Mouse (Mus musculus): ENCODE measurements around the gene Cdipt. TPM values are rescaled to one million over a fixed set of nuclear protein-coding genes. Genes with fewer than 3 reads are reported as not detected.
A peak's percentile ranks its signal among the peaks of the same experiment; 100 is the strongest.

Gene Cdipt
- total and polyA plus RNA-seq, 2 experiments from 2014 or later = 142 to 244 TPM

GRCm38 (mm10) chr7:127004122-127004875 is 28.6 kb downstream of the Cdipt start:
- H3K4me1 ChIP-seq (ENCODE audit: insufficient read depth, low read length) = no peaks in the 10 kb centered on the region
- H3K9ac ChIP-seq (replicated peaks; ENCODE audit: low read length, poor library complexity, severe bottlenecking) = no peak overlapping the region
- no peak overlapping the region for H3K4me2 ChIP-seq (ENCODE audit: low read depth, low read length, poor library complexity, severe bottlenecking)
- TF ChIP-seq CTCF (IDR thresholded peaks at IDR 0.05) = peak; percentile 39; the same call in 1 of the 2 replicates
- no peaks in the 10 kb centered on the region for H3K36me3 ChIP-seq (ENCODE audit: insufficient read depth, low read length)
- ATAC-seq (ENCODE audit: low FRiP score) (no peak), DNase-seq (ENCODE audit: low spot score) (no peak)
- no peak overlapping the region for H3K4me3 ChIP-seq (ENCODE audit: low read depth, low read length)
- WGBS = 87% methylated on average over 4 of the region's 4 CpGs
- no peaks in the 10 kb centered on the region for H3K9me3 ChIP-seq (ENCODE audit: low read length)
- no peaks in the 10 kb centered on the region for H3K27me3 ChIP-seq (ENCODE audit: insufficient read depth, low read length)
- no peak overlapping the region for H3K27ac ChIP-seq (ENCODE audit: low read depth, low read length)

- no peaks in the 10 kb centered on the region for H3K27me3 ChIP-seq (ENCODE audit: insufficient read depth, low read length)
- no peak overlapping the region for H3K4me3 ChIP-seq (ENCODE audit: low read depth, low read length)
- H3K4me1 ChIP-seq (ENCODE audit: insufficient read depth, low read length) = no peaks in the 10 kb centered on the region
- no peak overlapping the region for H3K27ac ChIP-seq (ENCODE audit: low read depth, low read length)
- no peaks in the 10 kb centered on the region for H3K9me3 ChIP-seq (ENCODE audit: low read length)
- no peak overlapping the region for H3K9ac ChIP-seq (replicated peaks; ENCODE audit: low read length, poor library complexity, severe bottlenecking)
- H3K4me2 ChIP-seq (ENCODE audit: low read depth, low read length, poor library complexity, severe bottlenecking) = no peak overlapping the region
- WGBS = 83% methylated on average over 6 of the region's 6 CpGs
- DNase-seq (ENCODE audit: low spot score) (no peak), ATAC-seq (ENCODE audit: low FRiP score) (no peak)
- no peaks in the 10 kb centered on the region for H3K36me3 ChIP-seq (ENCODE audit: insufficient read depth, low read length)
- no peak for TF ChIP-seq CTCF (IDR thresholded peaks at IDR 0.05)
Measured at GRCm38 (mm10) chr7:127007313-127008024, 31.8 kb downstream of the Cdipt start.

- Histone ChIP-seq H3K9ac (replicated peaks; ENCODE audit: low read length, poor library complexity, severe bottlenecking) (0 out of 2 replicates have a peak overlapping the region, but pooled peaks have one; percentile 8), H3K36me3 (ENCODE audit: insufficient read depth, low read length) (no peaks in the 10 kb centered on the region), H3K27ac (ENCODE audit: low read depth, low read length) (peak overlapping the region; percentile 51; the same call in 1 of the 2 replicates), H3K4me1 (ENCODE audit: insufficient read depth, low read length) (no peaks in the 10 kb centered on the region), H3K27me3 (ENCODE audit: insufficient read depth, low read length) (no peaks in the 10 kb centered on the region), H3K9me3 (ENCODE audit: low read length) (no peaks in the 10 kb centered on the region), H3K4me2 (ENCODE audit: low read depth, low read length, poor library complexity, severe bottlenecking) (no peak overlapping the region), H3K4me3 (ENCODE audit: low read depth, low read length) (no peak overlapping the region)
- TF ChIP-seq CTCF (IDR thresholded peaks at IDR 0.05) = no peak
- DNase-seq (ENCODE audit: low spot score) (peak; percentile 71), ATAC-seq (ENCODE audit: low FRiP score) (peak; percentile 56)
- 66% methylated on average over 9 of the region's 9 CpGs for WGBS
Measured at GRCm38 (mm10) chr7:127008239-127009019, 32.7 kb downstream of the Cdipt start.

GRCm38 (mm10) chr7:127009307-127010085 is 33.8 kb downstream of the Cdipt start:
- no peak overlapping the region for H3K4me3 ChIP-seq (ENCODE audit: low read depth, low read length)
- H3K27me3 ChIP-seq (ENCODE audit: insufficient read depth, low read length) = no peaks in the 10 kb centered on the region
- H3K27ac ChIP-seq (ENCODE audit: low read depth, low read length) = no peak overlapping the region
- no peaks in the 10 kb centered on the region for H3K4me1 ChIP-seq (ENCODE audit: insufficient read depth, low read length)
- TF ChIP-seq CTCF (IDR thresholded peaks at IDR 0.05) = no peak
- DNase-seq (ENCODE audit: low spot score) = no peak
- 0 out of 2 replicates have a peak, but pooled peaks cover 6% of the 10 kb centered on the region for H3K36me3 ChIP-seq (ENCODE audit: insufficient read depth, low read length)
- no peak overlapping the region for H3K9ac ChIP-seq (replicated peaks; ENCODE audit: low read length, poor library complexity, severe bottlenecking)
- WGBS = 86% methylated on average over 17 of the region's 17 CpGs
- no peak for ATAC-seq (ENCODE audit: low FRiP score)
- H3K9me3 ChIP-seq (ENCODE audit: low read length) = no peaks in the 10 kb centered on the region
- no peak overlapping the region for H3K4me2 ChIP-seq (ENCODE audit: low read depth, low read length, poor library complexity, severe bottlenecking)

GRCm38 (mm10) chr7:127011051-127011450 is 35.3 kb downstream of the Cdipt start:
- H3K27ac ChIP-seq (ENCODE audit: low read depth, low read length) = no peak overlapping the region
- H3K27me3 ChIP-seq (ENCODE audit: insufficient read depth, low read length) = no peaks in the 10 kb centered on the region
- H3K9me3 ChIP-seq (ENCODE audit: low read length) = no peaks in the 10 kb centered on the region
- WGBS = 100% methylated on average over 2 of the region's 2 CpGs
- H3K4me1 ChIP-seq (ENCODE audit: insufficient read depth, low read length) = peaks cover 8% of the 10 kb centered on the region; the same call in 1 of the 2 replicates
- H3K9ac ChIP-seq (replicated peaks; ENCODE audit: low read length, poor library complexity, severe bottlenecking) = no peak overlapping the region
- H3K4me2 ChIP-seq (ENCODE audit: low read depth, low read length, poor library complexity, severe bottlenecking) = no peak overlapping the region
- no peak for TF ChIP-seq CTCF (IDR thresholded peaks at IDR 0.05)
- no peak overlapping the region for H3K4me3 ChIP-seq (ENCODE audit: low read depth, low read length)
- ATAC-seq (ENCODE audit: low FRiP score) (no peak), DNase-seq (ENCODE audit: low spot score) (no peak)
- H3K36me3 ChIP-seq (ENCODE audit: insufficient read depth, low read length) = peaks cover 12% of the 10 kb centered on the region; the same call in 1 of the 2 replicates
